Mouse (Mus musculus): ENCODE data around the gene Ddx25. TPM values are rescaled to one million over a fixed set of nuclear protein-coding genes. Genes with fewer than 3 reads are reported as not detected.

The Ddx25 gene
- polyA plus RNA-seq, 1 experiment from 2014 or later = 2.1 TPM

- no peak overlapping the region for H3K4me3 ChIP-seq (ENCODE audit: low read depth, low read length)
- H3K9me3 ChIP-seq (ENCODE audit: control insufficient read depth, low read length) = no peaks in the 10 kb centered on the region
- DNase-seq (ENCODE audit: low spot score) (peak; percentile 39), ATAC-seq (replicated peaks; ENCODE audit: low FRiP score, low TSS enrichment, low read depth) (no peak)
- H3K4me2 ChIP-seq (ENCODE audit: low read length) = no peak overlapping the region
- H3K9ac ChIP-seq (ENCODE audit: low read length) = no peak overlapping the region
- peaks cover 61% of the 10 kb centered on the region for H3K36me3 ChIP-seq (ENCODE audit: control insufficient read depth, insufficient read depth, low read length)
- no peaks in the 10 kb centered on the region for H3K27me3 ChIP-seq (replicated peaks; ENCODE audit: control insufficient read depth, insufficient read depth, low read length)
- peaks cover 14% of the 10 kb centered on the region for H3K4me1 ChIP-seq (replicated peaks; ENCODE audit: control insufficient read depth, insufficient read depth, low read length)
- 93% methylated on average over 5 of the region's 5 CpGs for WGBS
- H3K27ac ChIP-seq (ENCODE audit: low read depth) = no peak overlapping the region
Measured at GRCm38 (mm10) chr9:35564536-35565240, 6.4 kb upstream of the Ddx25 start.

- Histone ChIP-seq H3K4me2 (ENCODE audit: low read length) (no peak overlapping the region), H3K4me1 (replicated peaks; ENCODE audit: control insufficient read depth, insufficient read depth, low read length) (peaks cover 11% of the 10 kb centered on the region; the same call in 1 of the 2 replicates), H3K9ac (ENCODE audit: low read length) (no peak overlapping the region), H3K27me3 (replicated peaks; ENCODE audit: control insufficient read depth, insufficient read depth, low read length) (0 out of 2 replicates have a peak, but pooled peaks cover 7% of the 10 kb centered on the region), H3K9me3 (ENCODE audit: control insufficient read depth, low read length) (no peaks in the 10 kb centered on the region), H3K4me3 (ENCODE audit: low read depth, low read length) (no peak overlapping the region), H3K36me3 (ENCODE audit: control insufficient read depth, insufficient read depth, low read length) (peaks cover 44% of the 10 kb centered on the region), H3K27ac (ENCODE audit: low read depth) (no peak overlapping the region)
- DNase-seq (ENCODE audit: low spot score) = peak; percentile 21
- no peak for ATAC-seq (replicated peaks; ENCODE audit: low FRiP score, low TSS enrichment, low read depth)
- 87% methylated on average over 6 of the region's 6 CpGs for WGBS
Measured at GRCm38 (mm10) chr9:35561583-35561982, 3.3 kb upstream of the Ddx25 start.

- H3K9me3 ChIP-seq (ENCODE audit: control insufficient read depth, low read length) = no peaks in the 10 kb centered on the region
- H3K9ac ChIP-seq (ENCODE audit: low read length) = no peak overlapping the region
- no peak overlapping the region for H3K27ac ChIP-seq (ENCODE audit: low read depth)
- peaks cover 39% of the 10 kb centered on the region for H3K36me3 ChIP-seq (ENCODE audit: control insufficient read depth, insufficient read depth, low read length)
- peak; percentile 43 for DNase-seq (ENCODE audit: low spot score)
- H3K4me3 ChIP-seq (ENCODE audit: low read depth, low read length) = no peak overlapping the region
- H3K27me3 ChIP-seq (replicated peaks; ENCODE audit: control insufficient read depth, insufficient read depth, low read length) = 0 out of 2 replicates have a peak, but pooled peaks cover 7% of the 10 kb centered on the region
- H3K4me1 ChIP-seq (replicated peaks; ENCODE audit: control insufficient read depth, insufficient read depth, low read length) = peaks cover 11% of the 10 kb centered on the region; the same call in 1 of the 2 replicates
- H3K4me2 ChIP-seq (ENCODE audit: low read length) = no peak overlapping the region
- no peak for ATAC-seq (replicated peaks; ENCODE audit: low FRiP score, low TSS enrichment, low read depth)
- WGBS = 93% methylated on average over 11 of the region's 11 CpGs
Measured at GRCm38 (mm10) chr9:35561076-35561475, 2.7 kb upstream of the Ddx25 start.

- Histone ChIP-seq H3K9me3 (ENCODE audit: control insufficient read depth, low read length) (no peaks in the 10 kb centered on the region), H3K4me1 (replicated peaks; ENCODE audit: control insufficient read depth, insufficient read depth, low read length) (peaks cover 11% of the 10 kb centered on the region; the same call in 1 of the 2 replicates), H3K4me2 (ENCODE audit: low read length) (peak overlapping the region; percentile 94), H3K36me3 (ENCODE audit: control insufficient read depth, insufficient read depth, low read length) (peaks cover 21% of the 10 kb centered on the region), H3K27ac (ENCODE audit: low read depth) (no peak overlapping the region), H3K27me3 (replicated peaks; ENCODE audit: control insufficient read depth, insufficient read depth, low read length) (0 out of 2 replicates have a peak, but pooled peaks cover 7% of the 10 kb centered on the region), H3K4me3 (ENCODE audit: low read depth, low read length) (peak overlapping the region; percentile 80), H3K9ac (ENCODE audit: low read length) (peak overlapping the region; percentile 73)
- WGBS = 3% methylated on average over 31 of the region's 31 CpGs
- DNase-seq (ENCODE audit: low spot score) (peak; percentile 89), ATAC-seq (replicated peaks; ENCODE audit: low FRiP score, low TSS enrichment, low read depth) (peak; percentile 83)
Measured at GRCm38 (mm10) chr9:35559009-35559890, 922 bp upstream of the Ddx25 start.

- Histone ChIP-seq H3K27ac (ENCODE audit: low read depth) (no peak overlapping the region), H3K4me3 (ENCODE audit: low read depth, low read length) (no peak overlapping the region), H3K4me1 (replicated peaks; ENCODE audit: control insufficient read depth, insufficient read depth, low read length) (peaks cover 11% of the 10 kb centered on the region; the same call in 1 of the 2 replicates), H3K27me3 (replicated peaks; ENCODE audit: control insufficient read depth, insufficient read depth, low read length) (0 out of 2 replicates have a peak, but pooled peaks cover 7% of the 10 kb centered on the region), H3K9ac (ENCODE audit: low read length) (no peak overlapping the region), H3K4me2 (ENCODE audit: low read length) (no peak overlapping the region), H3K36me3 (ENCODE audit: control insufficient read depth, insufficient read depth, low read length) (peaks cover 8% of the 10 kb centered on the region), H3K9me3 (ENCODE audit: control insufficient read depth, low read length) (no peaks in the 10 kb centered on the region)
- ATAC-seq (replicated peaks; ENCODE audit: low FRiP score, low TSS enrichment, low read depth) = no peak
- WGBS = 64% methylated on average over 12 of the region's 12 CpGs
- peak; percentile 42 for DNase-seq (ENCODE audit: low spot score)
Measured at GRCm38 (mm10) chr9:35556494-35557102, 1.7 kb downstream of the Ddx25 start.

GRCm38 (mm10) chr9:35548455-35548854 lies 9.9 kb downstream of the Ddx25 start:
- H3K9ac ChIP-seq (ENCODE audit: low read length) = no peak overlapping the region
- no peaks in the 10 kb centered on the region for H3K9me3 ChIP-seq (ENCODE audit: control insufficient read depth, low read length)
- DNase-seq (ENCODE audit: low spot score) = peak; percentile 28
- no peak overlapping the region for H3K27ac ChIP-seq (ENCODE audit: low read depth)
- H3K36me3 ChIP-seq (ENCODE audit: control insufficient read depth, insufficient read depth, low read length) = no peaks in the 10 kb centered on the region
- H3K4me2 ChIP-seq (ENCODE audit: low read length) = no peak overlapping the region
- WGBS = 83% methylated on average over 9 of the region's 9 CpGs
- no peak overlapping the region for H3K4me3 ChIP-seq (ENCODE audit: low read depth, low read length)
- no peaks in the 10 kb centered on the region for H3K27me3 ChIP-seq (replicated peaks; ENCODE audit: control insufficient read depth, insufficient read depth, low read length)
- H3K4me1 ChIP-seq (replicated peaks; ENCODE audit: control insufficient read depth, insufficient read depth, low read length) = no peaks in the 10 kb centered on the region
- no peak for ATAC-seq (replicated peaks; ENCODE audit: low FRiP score, low TSS enrichment, low read depth)

GRCm38 (mm10) chr9:35546745-35547144 lies 11.6 kb downstream of the Ddx25 start:
- WGBS = 85% methylated on average over 9 of the region's 9 CpGs
- no peaks in the 10 kb centered on the region for H3K9me3 ChIP-seq (ENCODE audit: control insufficient read depth, low read length)
- DNase-seq (ENCODE audit: low spot score) = peak; percentile 18
- H3K4me3 ChIP-seq (ENCODE audit: low read depth, low read length) = no peak overlapping the region
- no peaks in the 10 kb centered on the region for H3K27me3 ChIP-seq (replicated peaks; ENCODE audit: control insufficient read depth, insufficient read depth, low read length)
- no peaks in the 10 kb centered on the region for H3K36me3 ChIP-seq (ENCODE audit: control insufficient read depth, insufficient read depth, low read length)
- H3K4me2 ChIP-seq (ENCODE audit: low read length) = no peak overlapping the region
- no peak overlapping the region for H3K9ac ChIP-seq (ENCODE audit: low read length)
- H3K4me1 ChIP-seq (replicated peaks; ENCODE audit: control insufficient read depth, insufficient read depth, low read length) = no peaks in the 10 kb centered on the region
- H3K27ac ChIP-seq (ENCODE audit: low read depth) = no peak overlapping the region
- no peak for ATAC-seq (replicated peaks; ENCODE audit: low FRiP score, low TSS enrichment, low read depth)

- no peak overlapping the region for H3K4me3 ChIP-seq (ENCODE audit: low read depth, low read length)
- no peak overlapping the region for H3K4me2 ChIP-seq (ENCODE audit: low read length)
- H3K4me1 ChIP-seq (replicated peaks; ENCODE audit: control insufficient read depth, insufficient read depth, low read length) = no peaks in the 10 kb centered on the region
- no peaks in the 10 kb centered on the region for H3K36me3 ChIP-seq (ENCODE audit: control insufficient read depth, insufficient read depth, low read length)
- no peaks in the 10 kb centered on the region for H3K9me3 ChIP-seq (ENCODE audit: control insufficient read depth, low read length)
- H3K27ac ChIP-seq (ENCODE audit: low read depth) = no peak overlapping the region
- 69% methylated on average over 12 of the region's 12 CpGs for WGBS
- H3K27me3 ChIP-seq (replicated peaks; ENCODE audit: control insufficient read depth, insufficient read depth, low read length) = no peaks in the 10 kb centered on the region
- DNase-seq (ENCODE audit: low spot score) (peak; percentile 43), ATAC-seq (replicated peaks; ENCODE audit: low FRiP score, low TSS enrichment, low read depth) (no peak)
- no peak overlapping the region for H3K9ac ChIP-seq (ENCODE audit: low read length)
Measured at GRCm38 (mm10) chr9:35545704-35546103, 12.6 kb downstream of the Ddx25 start.

Measured in intestine, embryonic 14.5 days (tissue).